Mouse (Mus musculus): ENCODE measurements around the gene Fubp1. TPM values are rescaled to one million over a fixed set of nuclear protein-coding genes. Genes with fewer than 3 reads are reported as not detected.
"Not testable (repeated sequence)": the region's sequence is repeated elsewhere in the genome, so short reads cannot be mapped to it uniquely, and the experiment has no call there.

Fubp1 gene
- total RNA-seq, 2 experiments from 2014 or later = 107 to 113 TPM

- DNase-seq (ENCODE audit: low spot score in 2 of 2) = no peak
These were observed 17.8 kb upstream of the Fubp1 start for GRCm38 (mm10) chr3:152192238-152192931.

- no peak for DNase-seq (ENCODE audit: low spot score in 2 of 2)
These were observed 17.0 kb upstream of the Fubp1 start for GRCm38 (mm10) chr3:152193177-152193576.

- peak; percentile 87 to 93 for DNase-seq (ENCODE audit: low spot score in 2 of 2)
These were observed 16.6 kb upstream of the Fubp1 start for GRCm38 (mm10) chr3:152193635-152194097.

- not testable (repeated sequence) for DNase-seq (ENCODE audit: low spot score in 2 of 2)
These were observed 13.0 kb upstream of the Fubp1 start for GRCm38 (mm10) chr3:152197246-152197645.

GRCm38 (mm10) chr3:152199125-152199524 is 11.1 kb upstream of the Fubp1 start:
- DNase-seq (ENCODE audit: low spot score in 2 of 2) = no peak

GRCm38 (mm10) chr3:152201181-152201580 is 9.0 kb upstream of the Fubp1 start:
- no peak for DNase-seq (ENCODE audit: low spot score in 2 of 2)

- DNase-seq (ENCODE audit: low spot score in 2 of 2) = no peak
These were observed 8.6 kb upstream of the Fubp1 start for GRCm38 (mm10) chr3:152201651-152202050.

- no peak for DNase-seq (ENCODE audit: low spot score in 2 of 2)
These were observed 7.3 kb upstream of the Fubp1 start for GRCm38 (mm10) chr3:152202942-152203341.

- DNase-seq (ENCODE audit: low spot score in 2 of 2) = no peak
These were observed 6.8 kb upstream of the Fubp1 start for GRCm38 (mm10) chr3:152203411-152203810.

- DNase-seq (ENCODE audit: low spot score in 2 of 2) = no peak
These were observed 6.2 kb upstream of the Fubp1 start for GRCm38 (mm10) chr3:152203996-152204395.

- DNase-seq (ENCODE audit: low spot score in 2 of 2) = no peak
These were observed 5.6 kb upstream of the Fubp1 start for GRCm38 (mm10) chr3:152204577-152204976.

- DNase-seq (ENCODE audit: low spot score in 2 of 2) = no peak
These were observed 3.1 kb upstream of the Fubp1 start for GRCm38 (mm10) chr3:152207156-152207555.

- DNase-seq (ENCODE audit: low spot score in 2 of 2) = no peak
These were observed 1.9 kb upstream of the Fubp1 start for GRCm38 (mm10) chr3:152208096-152208885.

GRCm38 (mm10) chr3:152209177-152209966 is 850 bp upstream of the Fubp1 start:
- DNase-seq (ENCODE audit: low spot score in 2 of 2) = peak in 1 of 2 experiments; percentile 46

GRCm38 (mm10) chr3:152210728-152211391 is 638 bp downstream of the Fubp1 start:
- DNase-seq (ENCODE audit: low spot score in 2 of 2) = peak; percentile 73 to 77

- DNase-seq (ENCODE audit: low spot score in 2 of 2) = no peak
These were observed 1.6 kb downstream of the Fubp1 start for GRCm38 (mm10) chr3:152211731-152212279.

GRCm38 (mm10) chr3:152213416-152213815 is 3.2 kb downstream of the Fubp1 start:
- DNase-seq (ENCODE audit: low spot score in 2 of 2) = no peak

GRCm38 (mm10) chr3:152224918-152225317 is 14.7 kb downstream of the Fubp1 start:
- no peak for DNase-seq (ENCODE audit: low spot score in 2 of 2)

GRCm38 (mm10) chr3:152225906-152226305 is 15.7 kb downstream of the Fubp1 start:
- DNase-seq (ENCODE audit: low spot score in 2 of 2) = no peak

GRCm38 (mm10) chr3:152228843-152229242 is 18.6 kb downstream of the Fubp1 start:
- no peak for DNase-seq (ENCODE audit: low spot score in 2 of 2)

GRCm38 (mm10) chr3:152229271-152229670 is 19.0 kb downstream of the Fubp1 start:
- DNase-seq (ENCODE audit: low spot score in 2 of 2) = no peak
